Mouse (Mus musculus): ENCODE data around the gene Btbd35f17.
"Not testable (repeated sequence)": the region's sequence is repeated elsewhere in the genome, so short reads cannot be mapped to it uniquely, and the experiment has no call there.

Btbd35f17 gene

DNA sequence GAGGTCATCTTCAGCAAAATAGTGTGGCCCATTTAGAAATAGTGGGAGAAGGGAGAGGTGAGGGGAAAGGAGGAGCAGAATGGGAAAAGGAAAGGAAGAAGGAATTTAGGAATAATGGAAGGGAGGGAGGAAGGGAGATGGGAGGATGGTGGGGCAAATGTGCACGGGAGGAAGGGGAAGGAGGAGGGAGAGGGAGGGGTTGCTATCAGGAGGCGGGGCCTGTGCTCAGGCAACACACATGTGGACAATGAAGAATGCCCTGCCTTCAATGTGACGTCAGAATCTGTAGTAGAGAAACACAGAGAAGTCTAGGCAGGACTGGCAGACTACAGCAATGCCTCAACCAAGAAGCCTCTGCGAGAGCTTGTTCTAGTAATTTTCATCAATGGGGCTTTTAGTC is at the start of gene Btbd35f17:
Gene Btbd35f17, plus strand, starts transcription at position 301 of the 400 bp plus-strand sequence.
- not testable (repeated sequence) for DNase-seq

All from kidney, adult 9 months (tissue).